Mouse (Mus musculus): ENCODE measurements around the gene Fbxl14.

GRCm38 (mm10) chr6:119513452-119513851 is 34.0 kb downstream of the Fbxl14 start:
- no peak for TF ChIP-seq CTCF (IDR thresholded peaks at IDR 0.05)
- no peak for TF ChIP-seq EP300 (IDR thresholded peaks at IDR 0.05)

Measured in lung, postnatal 0 days (tissue).